ENCODE assay signal across 29 mouse cellular contexts in the genomic region with DNA sequence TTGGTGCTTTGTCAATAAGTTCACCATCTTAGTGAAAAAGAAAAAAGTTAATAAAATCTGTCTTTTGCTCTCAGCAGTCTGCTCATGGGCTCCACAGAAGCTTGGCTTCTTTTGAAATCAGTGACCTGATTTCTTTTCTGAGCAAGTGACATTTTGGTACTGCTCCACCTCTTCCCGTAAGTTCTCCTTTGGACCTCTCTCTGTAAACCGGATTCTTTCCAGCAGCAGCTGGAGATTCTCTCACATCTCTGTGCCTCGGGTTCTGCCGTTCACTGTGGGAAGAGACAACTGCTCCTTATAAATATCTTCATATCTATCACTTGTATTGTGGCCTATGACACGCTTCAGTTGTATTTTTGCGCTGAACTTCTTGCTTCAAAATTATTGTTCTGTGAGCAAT.
DNase-seq lines count a peak whose midpoint lies in the region; ATAC-seq and TF ChIP-seq lines count a peak whose summit lies in the region.
"Had no signal": no experiment of that assay in that cellular context is flagged by ENCODE, and none has a peak within 500 bp of the region (broad histone marks: within the 10 kb centered on the region; RNA-seq: fewer than 3 reads in every experiment).

No protein-coding gene starts in this region.

- 77% methylated on average over 6 of the region's 6 CpGs for WGBS in forebrain, postnatal 0 days

- no peaks in the 10 kb centered on the region for H3K27me3 ChIP-seq in forebrain, postnatal 0 days (ENCODE audit: insufficient read depth, low read length)
- H3K27me3 ChIP-seq: hindbrain, embryonic 15.5 days; limb, embryonic 12.5 days; liver, embryonic 15.5 days; midbrain, embryonic 13.5 days; stomach, embryonic 15.5 days had no signal

- no peak overlapping the region for H3K4me2 ChIP-seq in forebrain, postnatal 0 days (ENCODE audit: low read depth)
- H3K4me2 ChIP-seq: hindbrain, embryonic 15.5 days; limb, embryonic 12.5 days; liver, embryonic 15.5 days; lung, embryonic 14.5 days; midbrain, embryonic 13.5 days; stomach, embryonic 15.5 days had no signal

- no peaks in the 10 kb centered on the region for H3K4me1 ChIP-seq in forebrain, postnatal 0 days (ENCODE audit: insufficient read depth)
- H3K4me1 ChIP-seq: hindbrain, embryonic 10.5 days; liver, embryonic 15.5 days; stomach, embryonic 15.5 days had no signal

- TF ChIP-seq CTCF in forebrain, postnatal 0 days (IDR thresholded peaks at IDR 0.05; ENCODE audit: low read depth): no peak

- peak; percentile 28 to 31 for DNase-seq in cerebellum, postnatal 10 days
- DNase-seq in cerebellum, adult 11-12 months: no peak
- DNase-seq in heart, adult 18-20 months: peak; percentile 28 to 52
- no peak for DNase-seq in heart, adult 8-10 months (ENCODE audit: low spot score)
- peak; percentile 15 for DNase-seq in lung, postnatal 36 days
- no peak for DNase-seq in lung, postnatal 4 days
- no peak for DNase-seq in forebrain, postnatal 0 days
- DNase-seq: adrenal gland, adult 2 months; adrenal gland, postnatal 36 days; gastrocnemius, postnatal 36 days; kidney, adult 11 months; kidney, postnatal 14 days; layer of hippocampus, adult 9-11 months; lung, embryonic 14.5 days; retina, postnatal 1 day; right cerebral cortex, postnatal 14 days; thymus, postnatal 14 days had no signal

- H3K36me3 ChIP-seq in forebrain, postnatal 0 days (ENCODE audit: insufficient read depth): no peaks in the 10 kb centered on the region
- H3K36me3 ChIP-seq: heart, embryonic 10.5 days; hindbrain, embryonic 10.5 days; hindbrain, embryonic 15.5 days; limb, embryonic 12.5 days; liver, embryonic 15.5 days; midbrain, embryonic 13.5 days; stomach, embryonic 15.5 days had no signal

- H3K4me3 ChIP-seq in forebrain, postnatal 0 days (ENCODE audit: low read depth, low read length): no peak overlapping the region
- H3K4me3 ChIP-seq: erythroblast, embryonic 14.5 days; heart, embryonic 10.5 days; hindbrain, embryonic 10.5 days; hindbrain, embryonic 15.5 days; limb, embryonic 12.5 days; liver, embryonic 15.5 days; midbrain, embryonic 13.5 days; stomach, embryonic 15.5 days had no signal

- H3K27ac ChIP-seq in forebrain, postnatal 0 days (ENCODE audit: low read depth, low read length): no peak overlapping the region
- H3K27ac ChIP-seq: heart, embryonic 10.5 days; hindbrain, embryonic 10.5 days; hindbrain, embryonic 15.5 days; limb, embryonic 12.5 days; liver, embryonic 15.5 days; macrophage; midbrain, embryonic 13.5 days; stomach, embryonic 15.5 days had no signal

- H3K9me3 ChIP-seq in forebrain, postnatal 0 days (ENCODE audit: low read length): no peaks in the 10 kb centered on the region
- H3K9me3 ChIP-seq: heart, embryonic 10.5 days; hindbrain, embryonic 10.5 days; hindbrain, embryonic 15.5 days; limb, embryonic 12.5 days; liver, embryonic 15.5 days; midbrain, embryonic 13.5 days; stomach, embryonic 15.5 days had no signal

- ATAC-seq in forebrain, postnatal 0 days: no peak
- ATAC-seq: CD4-positive, CD25-positive, alpha-beta regulatory T cell, adult 4 months; forebrain, embryonic 16.5 days; inflammation-experienced regulatory T-cells, adult 6 months; midbrain, embryonic 13.5 days had no signal

- H3K9ac ChIP-seq in forebrain, postnatal 0 days: no peak overlapping the region
- H3K9ac ChIP-seq: hindbrain, embryonic 15.5 days; limb, embryonic 12.5 days; liver, embryonic 15.5 days; lung, embryonic 14.5 days; midbrain, embryonic 13.5 days; stomach, embryonic 15.5 days had no signal

Comparison
In these comparisons a context has a peak if more than half of its experiments do, and no peak if none do; other contexts are left out.
1. DNase-seq: peak in cerebellum, postnatal 10 days (2 of 2), heart, adult 18-20 months (2 of 2) and lung, postnatal 36 days (single experiment); none in cerebellum, adult 11-12 months (single experiment), heart, adult 8-10 months (single experiment), lung, postnatal 4 days (0 of 2) and forebrain, postnatal 0 days (single experiment).